Mouse (Mus musculus) MN1 (cell line): ENCODE data around the gene Stk10.

ENCODE experiments used
- DNase-seq: peaks from one replicate; pipeline ENCODE4 v3.0.0-alpha.2; 2016; ENCODE audit warnings: low spot score

Stk10 gene

DNA sequence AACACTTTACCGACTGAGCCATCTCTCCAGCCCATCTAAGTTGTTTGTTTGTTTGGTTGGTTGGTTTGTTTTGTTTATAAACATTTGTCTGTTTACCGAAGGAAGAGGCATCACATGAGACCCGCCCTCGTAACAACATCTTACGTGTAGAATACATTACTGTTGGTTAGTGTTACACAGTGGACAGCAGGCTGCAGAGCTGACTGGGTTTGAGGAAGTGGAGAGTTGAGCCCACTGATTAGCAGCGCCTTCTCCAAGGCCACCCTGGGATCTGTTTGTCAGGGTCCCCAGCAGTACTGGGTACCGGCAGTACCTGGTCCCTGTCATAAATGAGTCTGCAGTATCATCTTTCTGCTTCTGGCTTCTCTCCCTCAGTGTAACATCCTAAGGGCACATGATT, 35.0 kb downstream of the Stk10 start:
- no peak for DNase-seq

- no peak for DNase-seq
These were observed 35.7 kb downstream of the Stk10 start for GRCm38 (mm10) chr11:32568637-32569293.

GRCm38 (mm10) chr11:32571103-32571502, 38.0 kb downstream of the Stk10 start:
- no peak for DNase-seq

GRCm38 (mm10) chr11:32573669-32574068, 40.6 kb downstream of the Stk10 start:
- no peak for DNase-seq

GRCm38 (mm10) chr11:32575964-32576759, 43.1 kb downstream of the Stk10 start:
- no peak for DNase-seq

GRCm38 (mm10) chr11:32576760-32577050, 43.6 kb downstream of the Stk10 start:
- no peak for DNase-seq

DNA sequence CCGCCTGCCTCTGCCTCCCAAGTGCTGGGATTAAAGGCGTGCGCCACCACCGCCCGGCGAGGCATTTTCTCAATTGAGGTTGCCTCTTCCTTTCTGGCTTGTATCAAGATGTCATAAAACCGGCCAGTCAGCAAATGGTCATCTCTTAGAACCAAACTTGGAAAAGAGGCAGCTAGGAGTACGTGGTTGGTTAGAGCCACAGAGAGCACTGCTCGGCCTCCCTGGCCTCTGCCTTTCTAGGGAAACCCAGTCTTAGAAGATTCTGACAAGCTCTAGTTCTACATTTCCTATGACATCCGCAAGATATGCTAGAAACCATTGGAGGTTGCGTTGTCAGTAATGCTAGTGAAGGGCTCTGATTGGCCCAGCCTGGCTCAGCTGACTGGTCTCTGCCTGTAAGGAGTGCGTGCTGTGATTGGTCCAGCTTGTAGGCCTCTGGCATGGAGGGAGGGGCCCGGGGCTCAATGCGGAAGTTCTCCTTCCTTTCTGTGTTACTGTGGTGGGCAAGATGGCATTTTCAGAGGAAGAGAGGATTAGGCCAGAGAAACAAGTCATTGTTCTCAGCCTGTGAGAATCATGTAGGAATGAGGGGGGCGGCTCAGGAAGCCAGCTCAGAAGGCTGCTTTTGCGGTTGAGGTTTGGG, 47.3 kb downstream of the Stk10 start:
- DNase-seq: no peak

- no peak for DNase-seq
These were observed 47.9 kb downstream of the Stk10 start for GRCm38 (mm10) chr11:32581031-32581430.

GRCm38 (mm10) chr11:32582813-32583212, 49.7 kb downstream of the Stk10 start:
- DNase-seq: no peak

DNA sequence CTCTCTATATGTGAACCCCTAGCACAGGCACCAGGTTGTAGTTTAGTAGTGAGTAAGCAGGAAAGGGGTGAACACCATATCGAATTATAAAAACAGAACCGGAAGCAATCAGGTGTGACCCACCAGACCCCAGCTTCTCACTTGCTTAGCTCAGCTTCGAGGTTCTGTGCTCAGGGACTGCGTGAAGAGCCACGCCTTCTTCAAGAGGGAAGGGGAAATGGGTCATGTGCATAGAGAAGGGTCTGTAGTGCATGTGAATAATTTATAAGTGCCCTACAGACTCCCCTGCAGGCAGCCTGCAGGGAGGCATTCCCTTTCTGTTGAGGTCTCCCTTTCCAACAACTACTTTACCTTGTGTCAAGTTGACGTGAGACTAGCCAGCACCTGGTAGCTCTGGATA, 52.9 kb downstream of the Stk10 start:
- no peak for DNase-seq

DNA sequence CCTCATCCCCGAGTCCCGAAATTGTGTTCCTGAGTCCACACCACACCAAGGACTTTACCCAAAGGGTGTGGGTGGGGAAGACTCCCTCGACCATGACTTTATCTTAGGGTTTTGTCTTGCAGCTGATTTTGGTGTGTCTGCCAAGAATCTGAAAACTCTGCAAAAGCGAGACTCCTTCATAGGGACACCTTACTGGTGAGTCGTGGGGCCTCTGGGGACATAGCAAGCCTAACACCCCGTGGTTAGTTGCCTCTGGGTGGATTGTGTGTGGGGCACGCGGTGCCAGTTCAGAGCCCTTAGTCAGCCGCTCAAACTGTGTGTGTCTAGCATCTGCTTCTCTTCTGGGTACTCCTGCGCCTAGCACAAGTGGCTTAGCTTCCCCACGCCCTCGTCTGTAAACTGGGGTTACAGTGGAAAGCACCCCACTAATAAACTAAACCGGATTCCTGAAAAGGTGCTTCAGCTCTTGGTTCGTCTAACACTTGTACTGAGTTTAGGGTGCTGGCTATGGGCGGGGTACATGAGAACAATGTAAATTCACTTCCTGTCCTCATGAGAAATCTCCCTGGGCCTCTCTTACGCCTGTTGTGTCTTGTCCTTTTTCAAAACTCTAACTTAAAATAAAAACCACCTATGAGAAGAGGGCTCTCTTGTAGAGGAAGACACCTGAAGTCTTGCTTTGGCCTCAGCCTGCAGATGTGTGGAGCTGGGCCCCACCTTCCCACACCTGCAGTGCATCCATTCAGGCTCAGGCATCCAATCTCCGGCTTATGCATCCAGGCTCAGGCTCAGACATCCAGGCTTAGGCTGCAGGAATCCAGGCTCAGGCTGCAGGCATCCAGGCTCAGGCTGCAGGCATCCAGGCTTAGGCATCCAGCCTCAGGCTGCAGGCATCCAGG, 54.3 kb downstream of the Stk10 start:
- DNase-seq: no peak

- peak; percentile 84 for DNase-seq
These were observed 55.2 kb downstream of the Stk10 start for GRCm38 (mm10) chr11:32588090-32588891.

- DNase-seq: no peak
These were observed 55.7 kb downstream of the Stk10 start for GRCm38 (mm10) chr11:32588892-32589172.

DNA sequence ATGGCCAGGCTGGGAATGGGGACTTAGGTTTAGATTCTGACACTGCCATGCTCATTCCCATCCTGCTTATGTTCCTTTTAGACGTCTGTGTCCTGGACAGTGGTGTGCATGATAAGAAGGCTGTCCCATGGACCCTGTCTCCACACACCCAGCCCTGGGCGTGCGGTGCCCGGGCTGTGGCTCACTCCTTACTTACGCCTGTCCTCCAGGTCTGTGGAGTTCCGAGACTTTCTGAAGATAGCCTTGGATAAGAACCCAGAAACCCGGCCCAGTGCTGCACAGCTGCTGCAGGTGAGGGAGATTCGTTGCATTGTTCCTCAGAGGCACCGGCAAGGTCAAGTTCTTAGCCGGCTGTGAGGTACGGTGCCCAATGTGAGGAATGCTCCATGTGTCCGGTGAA, 56.1 kb downstream of the Stk10 start:
- no peak for DNase-seq

- DNase-seq: no peak
These were observed 56.7 kb downstream of the Stk10 start for GRCm38 (mm10) chr11:32589791-32590190.

DNA sequence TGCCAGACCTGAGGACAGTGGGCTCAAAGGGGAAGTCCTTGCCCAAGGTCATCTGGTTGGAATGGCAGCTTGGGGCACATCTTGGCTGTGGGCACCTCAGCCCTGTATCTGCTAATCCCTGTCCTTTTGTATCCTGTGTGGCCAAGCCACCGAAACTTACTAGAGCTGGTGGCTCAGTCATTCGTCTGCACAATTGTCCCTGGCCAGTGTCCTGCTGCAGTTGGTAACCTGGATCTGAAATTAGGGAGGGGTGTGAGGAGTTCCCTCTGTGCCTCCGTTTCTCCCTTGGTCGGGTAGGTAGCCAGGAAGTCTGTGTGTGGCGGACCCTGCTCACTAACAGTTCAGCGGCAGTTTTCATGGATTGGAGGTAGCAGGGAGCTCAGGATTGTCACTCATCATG, 57.1 kb downstream of the Stk10 start:
- no peak for DNase-seq

DNA sequence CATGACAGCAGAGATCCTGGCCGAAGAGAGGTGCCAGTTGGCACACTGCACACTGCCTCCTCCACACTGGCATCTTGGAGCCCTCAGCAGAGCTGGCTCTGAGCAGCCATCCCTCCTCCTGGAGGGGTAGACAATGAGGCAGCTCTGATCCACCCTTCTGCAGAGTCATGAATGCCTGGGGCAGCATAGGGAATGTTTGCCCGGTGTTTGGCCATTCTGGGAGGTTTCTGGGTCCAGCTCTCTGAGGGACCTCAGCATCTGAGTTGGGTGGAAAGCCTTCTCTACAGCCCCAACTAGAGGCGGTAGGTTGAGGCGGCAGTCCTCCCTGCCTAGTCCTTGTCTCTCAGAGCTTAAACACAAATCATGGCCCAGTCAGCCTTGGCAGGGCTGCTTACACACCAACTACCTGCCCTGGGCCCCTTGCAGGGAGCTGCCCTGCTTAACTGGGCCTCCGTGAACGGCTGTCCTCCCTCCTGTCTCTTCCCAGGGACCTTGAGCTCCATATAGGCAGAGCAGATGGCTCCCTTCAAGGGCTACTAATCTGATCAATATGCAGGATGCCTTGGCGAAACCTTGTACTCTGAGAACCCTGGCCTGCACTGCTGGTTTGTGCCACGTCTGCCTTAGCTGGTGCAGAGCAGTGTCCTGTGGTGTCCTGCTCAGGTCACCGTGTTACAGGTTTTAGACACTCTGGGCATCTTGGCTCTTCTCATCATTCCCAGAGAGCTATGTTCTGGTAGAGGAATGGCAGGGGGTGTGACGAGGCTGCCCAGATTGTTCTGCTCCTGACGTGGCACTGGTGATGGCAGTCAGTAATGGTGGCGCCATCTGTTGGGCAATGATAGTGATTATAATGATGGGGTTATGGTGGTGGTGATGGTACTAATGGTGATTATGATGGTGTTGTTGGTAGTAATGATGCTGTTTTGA, 59.1 kb downstream of the Stk10 start:
- no peak for DNase-seq

DNA sequence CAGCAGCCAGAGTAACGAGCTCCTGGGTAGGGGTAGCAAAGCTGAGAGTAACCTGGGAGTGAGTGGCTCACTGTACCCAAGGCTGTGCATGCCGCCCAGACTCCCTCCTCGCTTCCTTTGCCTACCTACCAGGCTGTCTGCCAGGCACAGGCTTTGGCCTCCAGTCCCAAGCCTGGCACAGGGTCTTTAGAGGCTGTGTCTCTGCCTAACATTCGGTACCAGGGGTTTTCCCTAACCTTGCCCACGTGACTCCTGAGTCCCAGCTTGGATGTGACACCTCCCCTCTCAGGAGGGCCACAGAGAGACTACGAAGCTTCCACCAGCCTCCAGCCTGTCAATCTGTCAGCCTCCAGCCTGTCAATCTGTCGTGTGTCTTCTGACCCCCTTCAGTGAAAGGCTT, 60.0 kb downstream of the Stk10 start:
- DNase-seq: no peak

GRCm38 (mm10) chr11:32594122-32594521, 61.0 kb downstream of the Stk10 start:
- DNase-seq: no peak

DNA sequence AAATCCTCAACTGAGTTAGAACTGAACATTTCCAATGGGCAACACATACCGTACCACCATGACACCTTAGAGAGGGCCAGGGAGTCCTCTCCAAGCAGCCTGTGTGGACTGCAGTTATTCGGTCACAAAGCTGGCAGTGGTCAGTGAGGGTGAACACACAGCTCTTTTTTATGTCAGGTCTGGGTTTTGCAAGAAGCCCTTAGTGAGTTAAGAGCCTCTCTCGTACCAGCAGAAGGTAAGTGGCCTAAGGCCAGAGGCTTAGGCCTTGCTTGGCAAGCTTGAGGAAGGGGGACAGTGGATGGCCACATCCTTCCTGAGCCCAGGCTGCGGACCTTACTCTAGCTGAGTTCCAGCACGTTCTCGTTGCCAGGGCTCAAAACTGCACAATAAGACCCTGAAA, 67.3 kb downstream of the Stk10 start:
- no peak for DNase-seq
